Mouse (Mus musculus): ENCODE data around the gene Kcnj15. TPM values are rescaled to one million over a fixed set of nuclear protein-coding genes. Genes with fewer than 3 reads are reported as not detected.

Gene Kcnj15
- polyA plus RNA-seq, 1 experiment: 0.22 TPM

GRCm38 (mm10) chr16:95223435-95223834 lies 33.9 kb upstream of the Kcnj15 start:
- DNase-seq (ENCODE audit: low read depth): no peak
- TF ChIP-seq CTCF (IDR thresholded peaks at IDR 0.05; ENCODE audit: borderline replicate concordance, extremely low read depth, insufficient read depth, insufficient read length) (no peak), POLR2A (IDR thresholded peaks at IDR 0.05; ENCODE audit: borderline replicate concordance, extremely low read depth, insufficient read depth, insufficient read length, poor library complexity, severe bottlenecking) (no peak)

DNA sequence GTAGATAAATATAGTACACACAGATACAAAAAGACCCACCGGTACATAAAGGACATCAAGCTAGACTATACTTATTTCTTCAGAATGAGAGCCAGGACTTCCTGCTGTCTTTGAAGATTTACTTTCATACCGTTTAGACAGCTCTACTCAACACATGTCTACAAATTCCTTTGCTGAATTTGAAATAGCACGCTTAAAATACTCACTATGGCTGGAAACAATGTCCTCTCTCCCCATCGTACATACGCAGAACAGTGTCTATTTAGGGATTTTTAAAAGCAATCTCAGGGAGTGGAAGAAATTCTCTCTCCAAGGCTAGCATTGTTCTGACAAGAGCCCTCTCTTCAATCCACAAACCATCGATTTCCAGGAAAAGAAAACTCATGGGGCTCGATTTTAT lies 32.1 kb upstream of the Kcnj15 start:
- no peak for DNase-seq (ENCODE audit: low read depth)
- no peak for TF ChIP-seq CTCF (IDR thresholded peaks at IDR 0.05; ENCODE audit: borderline replicate concordance, extremely low read depth, insufficient read depth, insufficient read length)
- no peak for TF ChIP-seq POLR2A (IDR thresholded peaks at IDR 0.05; ENCODE audit: borderline replicate concordance, extremely low read depth, insufficient read depth, insufficient read length, poor library complexity, severe bottlenecking)

DNA sequence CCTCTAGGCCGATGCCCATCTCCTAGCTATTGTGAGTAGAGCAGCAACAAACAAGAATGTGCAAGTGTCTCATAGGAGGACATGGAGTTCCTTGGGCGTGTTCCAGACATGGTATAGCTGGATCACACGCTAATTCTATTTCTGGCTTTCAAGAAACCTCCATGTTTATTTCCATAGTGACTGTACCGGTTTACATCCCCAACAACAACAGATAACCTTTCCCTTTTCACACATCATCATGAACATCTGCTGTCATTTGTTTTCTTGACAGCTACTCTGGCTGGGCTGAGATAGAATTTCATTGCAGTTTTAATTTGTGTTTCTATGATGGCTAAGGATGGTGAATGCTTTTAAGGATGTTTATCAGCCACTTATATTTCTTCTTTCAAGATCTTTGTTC lies 25.6 kb upstream of the Kcnj15 start:
- DNase-seq (ENCODE audit: low read depth): no peak

DNA sequence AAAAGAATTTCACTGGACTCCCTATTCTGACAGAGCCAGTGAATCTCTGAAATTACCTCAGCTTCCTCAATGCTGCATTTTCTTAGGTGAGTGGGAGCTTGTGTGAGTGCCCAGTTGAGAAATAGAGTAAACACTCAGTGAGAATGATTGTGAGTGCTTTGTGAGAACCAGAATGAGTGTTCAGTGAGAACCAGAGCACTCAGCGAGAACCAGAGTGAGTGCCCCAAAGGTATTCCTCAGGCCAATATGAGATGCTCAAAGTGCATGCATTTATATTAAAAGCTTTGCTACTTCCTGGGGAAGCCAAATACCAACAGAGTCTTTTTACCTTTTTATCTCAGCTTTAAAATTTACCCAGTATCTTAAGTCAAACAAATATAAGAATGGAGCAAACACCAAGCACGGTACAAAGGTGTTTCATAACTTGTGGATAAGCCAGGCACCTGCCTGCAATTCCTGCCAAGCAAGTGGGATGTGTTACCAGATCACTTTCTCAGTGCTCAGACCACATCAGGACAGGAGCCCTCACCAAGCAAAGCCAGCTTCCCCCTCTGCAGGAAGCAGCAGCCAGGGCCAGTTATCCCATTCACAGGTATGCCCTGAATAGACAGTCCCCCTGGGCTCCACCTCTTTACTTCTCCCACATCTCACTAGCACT lies 22.3 kb upstream of the Kcnj15 start:
- TF ChIP-seq CTCF (IDR thresholded peaks at IDR 0.05; ENCODE audit: borderline replicate concordance, extremely low read depth, insufficient read depth, insufficient read length) (no peak), POLR2A (IDR thresholded peaks at IDR 0.05; ENCODE audit: borderline replicate concordance, extremely low read depth, insufficient read depth, insufficient read length, poor library complexity, severe bottlenecking) (no peak)

More for the DNA sequence above, 25.6 kb upstream of the Kcnj15 start:
- TF ChIP-seq POLR2A (IDR thresholded peaks at IDR 0.05; ENCODE audit: borderline replicate concordance, extremely low read depth, insufficient read depth, insufficient read length, poor library complexity, severe bottlenecking): no peak
- no peak for TF ChIP-seq CTCF (IDR thresholded peaks at IDR 0.05; ENCODE audit: borderline replicate concordance, extremely low read depth, insufficient read depth, insufficient read length)

DNA sequence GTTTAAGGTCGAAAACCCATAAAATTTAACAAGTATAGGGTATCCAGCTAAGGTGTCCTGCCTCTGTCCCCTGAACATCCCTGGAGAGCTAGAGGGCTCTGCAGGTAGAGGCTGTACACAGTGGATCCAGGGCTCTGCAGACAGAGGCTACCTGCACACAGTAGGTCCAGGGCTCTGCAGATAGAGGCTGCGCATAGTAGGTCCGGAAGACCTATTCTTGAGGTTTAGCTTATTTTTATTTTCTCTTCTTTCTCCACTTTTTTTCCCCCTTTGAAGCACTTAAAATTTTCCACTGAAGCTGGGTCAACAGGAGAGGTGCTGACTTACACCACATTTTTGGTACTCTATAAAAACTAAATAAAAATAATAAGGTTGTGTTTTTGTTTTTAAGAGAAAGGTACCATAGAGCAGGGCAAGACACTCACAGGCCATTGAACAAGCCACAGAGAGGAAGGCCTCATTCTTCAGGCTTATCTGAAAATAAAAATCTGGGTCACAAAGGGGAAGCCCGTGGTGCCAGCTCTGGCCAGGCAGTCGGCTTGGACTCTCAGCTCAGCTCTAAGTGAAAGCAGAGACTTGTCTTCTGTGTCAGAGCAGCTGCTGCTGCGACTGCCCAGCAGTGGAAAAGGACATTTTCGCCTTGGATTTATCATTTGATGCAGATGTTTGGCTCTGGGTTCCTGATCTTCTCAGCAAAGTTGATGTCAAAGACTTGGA lies 18.0 kb upstream of the Kcnj15 start:
- no peak for DNase-seq (ENCODE audit: low read depth)
- no peak for TF ChIP-seq POLR2A (IDR thresholded peaks at IDR 0.05; ENCODE audit: borderline replicate concordance, extremely low read depth, insufficient read depth, insufficient read length, poor library complexity, severe bottlenecking)
- no peak for TF ChIP-seq CTCF (IDR thresholded peaks at IDR 0.05; ENCODE audit: borderline replicate concordance, extremely low read depth, insufficient read depth, insufficient read length)

More for the DNA sequence above, 22.3 kb upstream of the Kcnj15 start:
- no peak for DNase-seq (ENCODE audit: low read depth)

DNA sequence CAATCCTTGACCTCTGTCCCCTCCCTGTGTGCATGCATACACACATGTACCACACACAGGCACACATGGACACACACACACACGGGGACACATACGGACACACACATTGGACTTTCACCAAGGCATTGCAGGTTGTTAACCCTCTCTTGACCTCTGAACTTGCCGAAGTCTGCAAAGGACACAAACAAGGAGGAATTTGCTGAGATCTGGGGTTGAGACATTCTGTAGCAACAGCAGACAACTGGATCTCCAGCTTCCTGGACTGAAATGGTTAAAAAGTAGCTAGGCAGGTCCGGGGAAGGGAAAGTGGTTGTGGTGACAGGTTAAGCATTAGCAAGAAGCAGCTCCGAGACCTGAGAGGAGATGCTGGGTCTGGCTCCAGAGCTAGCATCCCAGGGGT lies 16.7 kb upstream of the Kcnj15 start:
- no peak for DNase-seq (ENCODE audit: low read depth)
- TF ChIP-seq POLR2A (IDR thresholded peaks at IDR 0.05; ENCODE audit: borderline replicate concordance, extremely low read depth, insufficient read depth, insufficient read length, poor library complexity, severe bottlenecking) (no peak), CTCF (IDR thresholded peaks at IDR 0.05; ENCODE audit: borderline replicate concordance, extremely low read depth, insufficient read depth, insufficient read length) (no peak)

DNA sequence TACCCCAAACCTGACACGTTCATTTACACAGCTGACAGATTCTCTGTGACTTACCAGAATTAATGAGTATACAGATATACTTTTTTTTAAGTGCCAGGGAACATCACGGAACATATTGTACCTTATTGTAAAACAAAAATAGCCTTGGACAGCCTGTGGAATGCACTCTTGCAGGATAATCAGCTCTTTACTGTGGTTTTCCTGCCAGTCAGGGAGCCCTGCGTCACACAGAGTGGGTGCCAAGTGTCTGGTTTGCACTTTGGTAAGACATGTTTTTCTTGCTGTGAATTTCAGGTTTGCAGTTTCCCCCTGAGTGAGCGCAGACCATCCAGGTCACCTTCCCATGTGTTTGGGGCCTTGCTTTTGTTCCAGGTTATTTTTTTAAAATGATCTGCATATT lies 15.8 kb upstream of the Kcnj15 start:
- peak; percentile 49 for DNase-seq (ENCODE audit: low read depth)

DNA sequence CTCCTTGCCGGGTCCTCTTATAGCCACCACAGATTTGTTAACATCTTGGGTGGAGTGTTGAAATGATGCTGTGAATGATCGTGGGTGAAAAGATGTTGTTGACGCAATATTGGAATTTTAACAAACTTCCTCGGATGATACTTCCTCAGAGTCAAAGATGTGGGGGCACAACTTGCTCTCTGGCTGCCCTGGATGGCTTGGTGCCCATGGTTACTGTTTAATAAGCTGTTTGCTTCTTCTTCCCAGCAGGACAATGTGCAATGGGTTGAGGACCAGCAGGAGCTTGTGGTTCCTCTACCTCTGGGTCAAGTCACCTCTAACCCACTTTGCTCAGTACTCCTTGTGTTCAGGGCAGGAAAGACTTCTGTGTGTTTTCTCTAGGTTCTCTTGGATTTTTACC lies 15.2 kb upstream of the Kcnj15 start:
- no peak for DNase-seq (ENCODE audit: low read depth)
- TF ChIP-seq CTCF (IDR thresholded peaks at IDR 0.05; ENCODE audit: borderline replicate concordance, extremely low read depth, insufficient read depth, insufficient read length) (no peak), POLR2A (IDR thresholded peaks at IDR 0.05; ENCODE audit: borderline replicate concordance, extremely low read depth, insufficient read depth, insufficient read length, poor library complexity, severe bottlenecking) (no peak)

More for the DNA sequence above, 15.8 kb upstream of the Kcnj15 start:
- TF ChIP-seq POLR2A (IDR thresholded peaks at IDR 0.05; ENCODE audit: borderline replicate concordance, extremely low read depth, insufficient read depth, insufficient read length, poor library complexity, severe bottlenecking): no peak
- TF ChIP-seq CTCF (IDR thresholded peaks at IDR 0.05; ENCODE audit: borderline replicate concordance, extremely low read depth, insufficient read depth, insufficient read length): no peak

GRCm38 (mm10) chr16:95243401-95243800 lies 14.0 kb upstream of the Kcnj15 start:
- TF ChIP-seq CTCF (IDR thresholded peaks at IDR 0.05; ENCODE audit: borderline replicate concordance, extremely low read depth, insufficient read depth, insufficient read length) (no peak), POLR2A (IDR thresholded peaks at IDR 0.05; ENCODE audit: borderline replicate concordance, extremely low read depth, insufficient read depth, insufficient read length, poor library complexity, severe bottlenecking) (no peak)
- no peak for DNase-seq (ENCODE audit: low read depth)

- DNase-seq (ENCODE audit: low read depth): no peak
- TF ChIP-seq CTCF (IDR thresholded peaks at IDR 0.05; ENCODE audit: borderline replicate concordance, extremely low read depth, insufficient read depth, insufficient read length): no peak
- TF ChIP-seq POLR2A (IDR thresholded peaks at IDR 0.05; ENCODE audit: borderline replicate concordance, extremely low read depth, insufficient read depth, insufficient read length, poor library complexity, severe bottlenecking): no peak
Observed at GRCm38 (mm10) chr16:95244626-95245303, 12.6 kb upstream of the Kcnj15 start.

DNA sequence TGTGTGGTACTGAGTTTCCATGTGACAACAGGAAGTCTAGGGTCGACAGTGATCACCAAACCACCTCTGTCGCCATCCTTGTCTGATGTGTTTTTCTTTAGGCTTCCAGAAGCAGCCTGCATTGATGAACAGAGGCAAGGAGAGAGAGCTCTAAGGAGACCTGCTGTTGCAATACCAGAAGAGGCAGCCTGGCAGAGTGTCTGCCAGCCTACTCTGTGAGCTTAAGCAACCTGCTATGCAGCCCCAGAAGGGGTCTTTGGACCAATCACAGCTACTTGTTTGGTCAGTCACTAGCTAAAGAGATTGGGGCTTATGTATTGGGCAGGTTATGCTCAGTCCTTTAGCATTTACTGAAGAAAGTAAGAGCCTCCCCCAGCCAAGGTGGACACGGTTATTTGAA lies 11.9 kb upstream of the Kcnj15 start:
- no peak for TF ChIP-seq CTCF (IDR thresholded peaks at IDR 0.05; ENCODE audit: borderline replicate concordance, extremely low read depth, insufficient read depth, insufficient read length)
- TF ChIP-seq POLR2A (IDR thresholded peaks at IDR 0.05; ENCODE audit: borderline replicate concordance, extremely low read depth, insufficient read depth, insufficient read length, poor library complexity, severe bottlenecking): no peak

More for the DNA sequence above, 11.9 kb upstream of the Kcnj15 start:
- no peak for DNase-seq (ENCODE audit: low read depth)

Data from brain, embryonic 14.5 days (tissue).